Mouse (Mus musculus) lung, embryonic 14.5 days (tissue): ENCODE data around the gene Cog8. TPM values are rescaled to one million over a fixed set of nuclear protein-coding genes. Genes with fewer than 3 reads are reported as not detected.
"Not testable (repeated sequence)": the region's sequence is repeated elsewhere in the genome, so short reads cannot be mapped to it uniquely, and the experiment has no call there.

Experiments used
- ATAC-seq: fragments of 200-750 bp; cut with Nextera tagmentation; 2 replicates; pipeline ENCODE4 v1.8.0; 2017; ENCODE audit warnings: mild to moderate bottlenecking, moderate TSS enrichment, moderate library complexity; ENCODE audit not compliant: insufficient read depth
- DNase-seq: peaks from one replicate; pipeline ENCODE4 v3.0.0-alpha.2; 2015
- H3K27ac ChIP-seq: fragments of 300-500 bp; sonication (generic); 2 replicates; pipeline ENCODE4 v1.5.1; 2014; ENCODE audit warnings: low read depth, mild to moderate bottlenecking, moderate library complexity
- H3K27me3 ChIP-seq: fragments of 300-500 bp; sonication (generic); 2 replicates; pipeline ENCODE4 v1.6.1; 2014; ENCODE audit warnings: low read length, control low read depth; ENCODE audit not compliant: insufficient read depth
- H3K36me3 ChIP-seq: fragments of 300-500 bp; sonication (generic); 2 replicates; pipeline ENCODE4 v1.6.1; 2014; ENCODE audit warnings: control low read depth; ENCODE audit not compliant: insufficient read depth
- H3K4me1 ChIP-seq: fragments of 300-500 bp; sonication (generic); 2 replicates; pipeline ENCODE4 v1.6.1; 2014; ENCODE audit warnings: antibody characterized with exemption, control low read depth; ENCODE audit not compliant: insufficient read depth
- H3K4me2 ChIP-seq: fragments of 300-500 bp; sonication (generic); 2 replicates; pipeline ENCODE4 v1.6.1; 2014; ENCODE audit warnings: mild to moderate bottlenecking
- H3K4me3 ChIP-seq: fragments of 300-500 bp; sonication (generic); 2 replicates; pipeline ENCODE4 v1.5.1; 2014; ENCODE audit warnings: low read depth, low read length
- H3K9ac ChIP-seq: fragments of 300-500 bp; sonication (generic); 2 replicates; pipeline ENCODE4 v1.6.1; 2014
- H3K9me3 ChIP-seq: fragments of 300-500 bp; sonication (generic); 2 replicates; pipeline ENCODE4 v1.6.1; 2016; ENCODE audit warnings: low read depth, low read length, control low read depth
- CTCF ChIP-seq: IDR thresholded peaks from 2 replicates; pipeline ENCODE4 v1.5.1; 2016; ENCODE audit warnings: antibody characterized with exemption, low read depth
- WGBS: fragments of 180-500 bp; shearing (Covaris S2); extraction: QIAGEN DNeasy Blood & Tissue Kit; methylation state at CpG from one replicate; pipeline ENCODE4 v1.1.7; 2014; 5-methylcytosine and 5-hydroxymethylcytosine counted together
- microRNA-seq: library from miRNA; unstranded; fragments of <30 nt; microRNA quantifications from one replicate; pipeline ENCODE4, GENCODE M21; 2016; ENCODE audit warnings: borderline number of aligned reads
- polyA plus RNA-seq: library from polyadenylated mRNA; unstranded; fragments of >200 nt; fragmentation: Nextera tagmentation; extraction: Ambion mirVana; gene quantifications from 2 replicates; pipeline ENCODE4 v1.2.1, GENCODE M21; 2014

Cog8 gene
- polyA plus RNA-seq, 1 experiment from 2014 or later, result 37.0 TPM

DNA sequence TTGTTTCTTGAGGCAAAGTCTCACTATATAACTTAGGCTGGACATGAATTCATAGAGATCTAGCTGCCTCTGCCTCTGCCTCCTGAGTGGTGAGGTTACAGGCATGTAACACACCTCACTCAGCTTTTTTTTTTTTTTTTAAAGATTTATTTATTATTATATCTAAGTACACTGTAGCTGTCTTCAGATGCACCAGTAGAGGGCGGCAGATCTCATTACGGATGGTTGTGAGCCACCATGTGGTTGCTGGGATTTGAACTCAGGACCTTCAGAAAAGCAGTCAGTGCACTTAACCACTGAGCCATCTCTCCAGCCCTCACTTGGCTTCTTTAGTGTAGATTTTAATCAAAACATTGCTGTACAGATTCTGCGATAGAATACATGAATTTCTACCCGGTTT is 60.1 kb downstream of the Cog8 start:
- not testable (repeated sequence) for H3K4me1 ChIP-seq, H3K27me3 ChIP-seq, H3K4me2 ChIP-seq, H3K27ac ChIP-seq, H3K9ac ChIP-seq, ATAC-seq, H3K9me3 ChIP-seq, DNase-seq, H3K4me3 ChIP-seq
- H3K36me3 ChIP-seq, result peaks cover 35% of the 10 kb centered on the region
- WGBS, result 85% methylated on average over 4 of the region's 4 CpGs
- TF ChIP-seq CTCF, result 0 out of 2 replicates have a peak, but pooled peaks have one; percentile 14

Small RNA genes within 50 kb of the gene (microRNA-seq; reads per million reads assigned to microRNA genes)
- 1.4 reads per million for gene Mir7075

Other genes with a start within 250 kb of the Cog8 start
- gene Has3, start 186.4 kb downstream of the Cog8 start, polyA plus RNA-seq, result 0.28 and 0.39 TPM in 2 replicates
- gene Utp4, start 163.1 kb downstream of the Cog8 start, polyA plus RNA-seq, result 79.2 and 80.4 TPM in 2 replicates
- 21.1 and 22.1 TPM in 2 replicates for gene Sntb2, start 120.9 kb downstream of the Cog8 start, polyA plus RNA-seq
- gene Vps4a, start 25.5 kb downstream of the Cog8 start, polyA plus RNA-seq, result 67.8 and 71.4 TPM in 2 replicates
- gene Pdf, start 8.1 kb downstream of the Cog8 start, polyA plus RNA-seq, result 40.8 and 45.6 TPM in 2 replicates
- 101 and 108 TPM in 2 replicates for gene Nip7, start 188 bp upstream of the Cog8 start, polyA plus RNA-seq
- gene Tmed6, start 9.0 kb upstream of the Cog8 start, polyA plus RNA-seq, result 1.1 and 2.9 TPM in 2 replicates
- gene Terf2, start 39.9 kb upstream of the Cog8 start, polyA plus RNA-seq, result 13.7 and 14.7 TPM in 2 replicates
- gene Cyb5b, start 94.0 kb upstream of the Cog8 start, polyA plus RNA-seq, result 115 and 117 TPM in 2 replicates
- gene Nfat5, start 236.8 kb upstream of the Cog8 start, polyA plus RNA-seq, result 13.3 and 14.1 TPM in 2 replicates